Mouse (Mus musculus) gastrocnemius, postnatal 25 days (tissue): Measurements from ENCODE around the gene Gse1. TPM values are rescaled to one million over a fixed set of nuclear protein-coding genes. Genes with fewer than 3 reads are reported as not detected.

Experiments
- DNase-seq: peaks from one replicate; pipeline ENCODE4 v3.0.0; 2022
- total RNA-seq, 2 experiments: library from RNA; stranded (reverse); gene quantifications; 1 replicate in 1 of 2; 2 replicates in 1 of 2; pipeline ENCODE4 v1.2.3; 2021

Gse1 gene
- total RNA-seq, 2 experiments from 2014 or later = 23.1 to 27.1 TPM

GRCm38 (mm10) chr8:120536306-120537206, 308.3 kb downstream of the Gse1 start:
- DNase-seq = no peak

DNA sequence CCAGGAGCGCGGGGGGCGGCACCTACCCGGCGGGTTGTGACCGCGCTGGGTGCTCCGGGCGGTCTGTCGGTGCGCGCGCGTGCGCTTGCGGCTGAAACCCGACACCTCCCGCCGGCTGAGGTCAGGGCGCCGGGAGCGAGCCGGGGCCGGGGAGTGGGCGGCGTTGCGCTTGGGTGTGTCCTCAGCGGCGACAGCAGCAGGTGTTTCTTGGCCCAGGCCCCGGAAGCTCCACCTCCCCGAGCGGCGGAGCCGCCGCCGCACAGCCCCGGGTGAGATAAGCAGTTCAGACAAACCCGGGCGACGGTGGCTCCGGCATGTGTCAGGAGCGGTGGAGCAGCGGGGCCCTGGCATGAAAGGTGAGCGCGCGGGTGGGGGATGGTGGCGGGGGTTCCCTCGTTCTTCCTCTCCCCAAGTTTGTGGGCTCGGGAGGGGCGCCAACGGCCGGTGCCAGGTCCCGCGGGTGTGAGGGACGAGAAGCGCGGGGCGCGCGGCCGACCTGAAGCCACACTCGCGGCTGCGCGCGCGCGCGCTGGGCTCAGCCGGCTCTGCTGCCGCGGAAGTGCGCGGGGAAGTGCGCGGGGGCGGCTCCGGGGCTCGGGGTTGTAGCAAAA, 309.1 kb downstream of the Gse1 start:
- DNase-seq = peak; percentile 90

DNA sequence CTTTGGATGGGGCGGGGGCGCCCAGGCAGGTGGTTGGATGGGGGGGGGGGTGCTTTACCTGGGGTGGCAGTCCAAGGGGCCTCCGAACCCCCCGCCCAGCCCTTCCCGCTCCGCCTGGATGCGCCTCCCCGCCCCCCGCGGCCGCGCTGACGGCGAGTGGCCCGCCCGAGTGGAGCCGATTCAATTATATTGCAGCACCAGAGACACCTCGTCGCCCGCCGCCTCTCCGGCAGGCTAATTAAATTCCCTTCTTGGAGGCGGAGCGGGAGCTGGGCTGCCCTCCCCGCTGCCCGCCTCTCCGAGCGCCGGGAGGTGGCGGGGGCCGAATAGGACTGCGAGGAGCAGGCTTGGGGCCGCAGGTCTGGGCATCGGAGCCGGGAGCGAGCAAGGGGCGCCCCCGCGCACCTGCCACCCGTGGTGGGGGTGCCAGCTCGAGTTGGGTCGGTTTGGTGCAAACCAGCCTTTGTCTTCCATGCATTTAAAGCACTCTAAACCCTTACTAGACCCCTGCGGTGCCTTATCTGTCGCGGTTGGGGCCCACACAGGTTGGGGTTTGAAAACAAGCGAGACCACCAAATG, 309.7 kb downstream of the Gse1 start:
- DNase-seq = peak; percentile 70

DNA sequence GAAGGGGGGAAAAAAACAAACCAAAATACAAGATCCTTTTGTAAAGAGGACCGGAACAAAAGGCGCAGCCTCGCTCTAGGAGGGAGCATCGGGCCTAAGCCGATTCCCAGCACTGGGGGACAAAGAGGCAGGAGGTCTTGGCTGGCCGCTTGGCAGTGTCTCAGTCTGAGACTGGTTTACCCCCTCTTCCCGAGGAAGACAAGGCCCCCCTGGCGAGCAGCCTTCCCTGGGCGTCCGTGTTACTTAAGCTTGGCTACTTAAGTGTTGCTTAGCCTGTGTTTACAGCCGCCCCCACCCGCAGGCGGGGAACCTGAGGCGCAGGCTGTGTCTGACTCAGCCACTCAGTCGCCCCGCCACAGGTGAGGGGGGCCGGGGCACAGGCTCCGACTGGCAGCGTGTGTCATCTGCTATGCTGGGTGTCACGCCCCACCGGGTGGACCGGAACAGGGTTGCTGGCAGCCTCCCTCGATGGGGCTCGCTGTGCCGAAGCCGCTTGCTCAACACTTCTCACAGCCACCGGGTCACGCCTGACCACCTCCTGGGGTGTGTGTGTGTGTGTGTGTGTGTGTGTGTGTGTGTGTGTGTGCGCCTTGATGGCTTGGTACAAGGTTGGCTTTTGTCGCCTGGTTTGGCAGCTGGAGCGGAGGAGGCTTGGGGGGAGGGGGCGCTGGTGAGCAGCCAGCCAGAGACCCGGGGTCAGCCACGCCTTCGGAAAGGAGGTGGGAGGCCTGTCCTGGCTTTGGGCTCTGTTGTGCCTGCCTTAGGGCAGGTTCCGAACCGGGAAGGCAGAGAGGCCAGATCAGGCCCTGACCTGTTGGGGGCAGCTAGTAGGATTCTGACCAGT, 310.4 kb downstream of the Gse1 start:
- DNase-seq = peak; percentile 92

- DNase-seq = no peak
These were observed 311.1 kb downstream of the Gse1 start for GRCm38 (mm10) chr8:120539381-120539774.

DNA sequence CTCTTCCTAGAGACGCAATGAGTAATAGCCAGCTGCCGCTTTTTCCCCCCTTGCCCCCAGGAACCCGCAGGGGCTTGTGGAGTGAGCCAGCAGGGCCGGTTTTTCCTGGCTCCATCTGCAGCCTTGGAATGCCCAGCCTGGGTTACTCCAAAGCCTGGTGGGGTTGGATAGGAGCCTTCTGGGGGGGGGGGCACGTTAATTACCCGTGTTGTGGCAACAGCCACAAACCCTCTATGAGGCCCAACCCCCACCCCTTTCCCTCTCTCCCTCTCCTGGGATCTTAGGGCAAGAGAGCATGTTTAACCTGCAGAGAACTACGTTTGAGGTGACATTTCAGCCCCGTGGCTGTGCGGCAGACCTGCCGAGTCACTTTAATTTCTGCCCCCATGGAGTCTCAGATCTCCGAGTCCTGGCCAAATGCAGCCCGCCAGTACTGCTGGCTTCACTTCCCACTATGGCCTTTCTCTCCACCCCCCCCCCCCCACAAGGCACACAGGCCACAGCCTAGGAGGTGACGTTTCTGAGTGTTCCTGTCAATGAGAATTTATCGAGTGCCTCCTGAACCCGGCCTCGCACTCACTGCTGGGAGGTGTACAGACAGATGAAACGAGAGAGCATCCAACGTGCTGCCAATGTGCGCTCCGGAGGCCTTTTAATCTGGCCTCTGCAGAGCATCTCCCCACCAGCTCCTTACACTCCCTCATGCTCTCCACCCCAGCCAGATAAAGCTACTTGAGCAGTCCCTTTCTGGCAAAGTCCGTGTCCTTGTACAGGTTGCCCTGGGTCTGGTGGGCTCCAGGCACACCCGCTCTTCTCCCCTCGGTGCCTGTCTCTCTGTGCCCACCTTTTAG, 311.7 kb downstream of the Gse1 start:
- DNase-seq = peak; percentile 76

DNA sequence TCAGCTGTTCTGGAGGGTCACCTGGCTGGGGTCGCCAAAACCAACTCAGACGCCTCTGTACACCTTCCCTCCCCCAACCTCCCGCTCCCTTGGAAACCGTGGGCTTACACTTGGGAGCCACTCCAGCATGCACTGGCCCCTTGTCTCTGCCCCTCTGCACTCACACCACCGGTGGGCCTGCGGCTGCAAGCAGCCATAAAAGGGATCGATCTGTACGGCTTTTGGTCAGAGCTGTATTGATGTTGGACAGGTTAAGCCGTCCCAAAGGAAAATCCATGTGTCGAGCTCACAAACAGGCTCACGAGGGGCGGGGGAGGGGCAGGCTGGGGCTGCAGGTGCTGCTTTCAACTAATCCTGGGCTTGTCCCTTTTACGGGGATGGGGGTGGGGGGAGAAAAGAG, 314.7 kb downstream of the Gse1 start:
- DNase-seq = no peak

- peak; percentile 74 for DNase-seq
These were observed 315.3 kb downstream of the Gse1 start for GRCm38 (mm10) chr8:120543416-120544055.

GRCm38 (mm10) chr8:120544155-120544554, 315.9 kb downstream of the Gse1 start:
- no peak for DNase-seq

- no peak for DNase-seq
These were observed 319.3 kb downstream of the Gse1 start for GRCm38 (mm10) chr8:120547562-120547961.

DNA sequence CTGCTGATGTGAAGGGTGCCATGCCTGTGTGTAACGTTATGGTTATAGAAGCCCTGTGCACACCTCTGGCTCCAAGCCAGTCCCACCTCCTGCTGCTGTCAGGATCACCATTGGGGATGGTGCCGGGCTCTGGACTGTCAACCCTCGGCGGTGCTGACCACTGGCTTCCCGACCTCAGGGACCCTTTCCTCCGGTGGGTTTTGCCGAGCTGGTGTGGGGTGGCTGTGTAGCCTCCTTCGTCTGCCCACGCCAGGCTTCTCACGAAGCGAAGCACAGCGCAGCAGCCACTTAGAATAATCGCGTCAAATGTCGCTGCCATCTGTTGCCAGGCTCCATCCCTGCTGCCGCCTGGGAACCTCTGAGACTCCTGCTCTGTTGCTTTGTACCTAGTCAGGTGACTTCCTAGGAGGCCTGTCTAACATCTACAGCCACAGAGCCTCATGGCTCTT, 320.1 kb downstream of the Gse1 start:
- DNase-seq = no peak

DNA sequence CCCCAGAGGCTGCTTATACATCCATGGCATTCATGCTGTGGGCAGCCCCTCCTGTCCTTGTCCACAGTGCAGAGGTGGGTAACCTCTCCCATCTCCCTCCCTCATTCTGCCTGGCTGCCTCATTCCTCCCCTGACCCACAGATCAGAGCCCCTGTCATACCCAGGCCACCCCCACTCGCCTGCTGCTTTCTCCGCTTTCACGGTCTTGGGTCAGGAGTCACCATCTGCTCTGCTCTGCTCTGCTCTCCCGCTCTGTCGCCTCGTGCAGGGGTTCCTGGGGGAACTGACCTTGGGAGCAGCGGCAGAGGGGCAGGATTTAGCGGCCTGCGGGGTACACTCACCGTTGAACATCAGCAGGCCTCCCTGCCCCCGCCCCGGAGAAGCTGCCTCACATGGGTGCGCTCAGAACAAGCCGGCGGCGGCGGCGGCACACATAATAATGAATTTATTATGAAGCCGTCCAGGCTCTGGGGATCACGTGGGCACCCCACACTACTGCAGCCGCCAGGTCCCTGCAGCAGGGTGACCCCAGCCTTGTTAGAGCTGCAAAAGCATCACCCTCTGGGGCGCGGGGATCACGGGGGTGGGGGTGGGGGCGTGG, 321.2 kb downstream of the Gse1 start:
- DNase-seq = no peak

GRCm38 (mm10) chr8:120549922-120550321, 321.7 kb downstream of the Gse1 start:
- no peak for DNase-seq

DNA sequence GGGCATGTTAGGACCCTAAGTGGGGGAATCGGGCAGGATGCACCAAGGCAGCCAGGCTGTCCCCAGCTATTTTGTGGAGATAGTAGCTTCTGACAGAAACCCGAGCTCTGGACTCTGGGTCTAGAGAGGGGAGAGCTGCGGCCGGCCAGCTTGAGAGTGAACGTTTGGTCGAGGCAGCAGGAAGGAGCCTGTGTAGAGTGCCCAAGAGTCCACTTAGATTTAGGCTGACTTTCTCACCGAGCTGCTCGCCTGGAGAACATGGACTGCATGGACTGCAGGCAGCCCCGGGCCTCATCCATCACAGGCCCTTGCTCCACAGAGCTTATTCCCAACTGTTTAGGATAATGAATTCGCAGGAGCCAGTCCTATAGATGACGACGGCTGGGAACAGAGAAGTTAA, 322.2 kb downstream of the Gse1 start:
- no peak for DNase-seq

DNA sequence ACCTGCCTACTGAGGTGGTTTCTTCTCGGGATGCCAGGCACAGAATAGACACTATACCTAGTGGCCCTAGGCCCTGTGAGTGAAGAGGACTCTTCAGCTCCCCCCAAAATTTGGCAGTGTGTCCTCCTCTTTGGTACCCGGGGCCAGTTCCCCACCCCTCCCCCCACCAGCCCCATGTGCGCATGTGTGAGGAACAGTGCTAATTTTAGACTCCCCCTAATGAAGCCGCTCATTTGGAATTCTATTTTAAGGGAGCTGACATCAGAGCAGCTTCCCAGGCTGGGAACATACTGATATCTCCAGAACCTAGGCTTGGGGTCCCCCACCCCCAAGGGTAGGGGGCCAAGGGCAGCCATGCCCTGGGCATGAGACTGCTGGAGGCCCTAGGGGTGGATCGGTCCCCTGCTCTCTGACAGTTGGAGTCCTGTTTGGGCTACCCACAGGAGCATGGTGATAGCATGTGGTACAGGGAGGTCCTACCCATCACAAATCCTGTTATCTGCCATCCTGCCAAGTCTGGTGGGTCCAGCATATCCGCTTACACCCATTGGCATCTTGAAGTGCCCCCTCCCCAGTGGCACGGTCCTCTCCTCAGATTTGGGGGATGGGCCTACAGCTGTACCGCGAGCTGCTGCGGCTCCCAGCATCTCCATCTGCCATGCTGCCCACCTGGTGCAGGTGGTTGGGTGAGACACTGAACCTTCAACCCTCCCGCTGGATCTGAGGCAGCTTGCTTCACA, 322.9 kb downstream of the Gse1 start:
- no peak for DNase-seq

- no peak for DNase-seq
These were observed 323.4 kb downstream of the Gse1 start for GRCm38 (mm10) chr8:120551677-120551980.

DNA sequence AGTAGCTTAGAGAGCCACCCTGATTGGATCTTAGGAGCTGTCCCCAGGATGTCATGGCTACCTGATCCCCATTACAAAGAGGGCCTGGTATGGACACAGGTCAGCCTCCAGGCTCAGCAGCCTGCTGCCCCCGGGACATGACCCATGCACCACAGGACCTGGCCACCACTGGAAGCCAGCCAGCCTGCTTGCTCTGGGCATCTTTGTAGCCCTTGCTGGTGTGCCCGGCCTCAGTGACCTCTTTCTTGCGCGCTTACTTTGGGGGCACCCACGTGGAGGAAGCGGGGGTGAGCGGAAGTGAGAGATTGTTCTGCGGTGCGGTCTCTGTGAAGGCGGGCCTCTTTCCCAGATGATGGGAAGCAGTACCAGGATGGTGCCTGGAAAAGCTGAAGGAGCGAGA, 324.3 kb downstream of the Gse1 start:
- no peak for DNase-seq

- no peak for DNase-seq
These were observed 325.3 kb downstream of the Gse1 start for GRCm38 (mm10) chr8:120553441-120554123.

- peak; percentile 56 for DNase-seq
These were observed 326.3 kb downstream of the Gse1 start for GRCm38 (mm10) chr8:120554466-120555039.
